Mouse (Mus musculus) small intestine, adult 2 months (tissue): ENCODE measurements around the gene Sypl2.

Source experiments
- CTCF ChIP-seq: fragments of 200-500 bp; IDR thresholded peaks from 2 replicates; pipeline ENCODE4 v1.5.1; 2012; ENCODE audit warnings: low read depth, mild to moderate bottlenecking, control low read depth, inconsistent platforms, low read length, moderate library complexity, mixed read lengths; ENCODE audit not compliant: insufficient replicate concordance, insufficient read length; ENCODE audit errors: extremely low read depth
- POLR2A ChIP-seq: fragments of 200-500 bp; IDR thresholded peaks from 2 replicates; pipeline ENCODE4 v1.6.1; 2012; ENCODE audit warnings: low read depth, mild to moderate bottlenecking, control low read depth, inconsistent platforms, low read length, moderate library complexity

GRCm38 (mm10) chr3:108226558-108227350 is at the start of gene Sypl2:
- TF ChIP-seq CTCF (no peak), POLR2A (no peak)
